Mouse (Mus musculus) gastrocnemius, adult 8-10 months (tissue): ENCODE results near the gene Senp3. TPM values are rescaled to one million over a fixed set of nuclear protein-coding genes. Genes with fewer than 3 reads are reported as not detected.
A peak's percentile ranks its signal among the peaks of the same experiment; 100 is the strongest.

Experiments
- DNase-seq, 2 experiments: peaks; one replicate each; pipeline ENCODE4 v3.0.0; 2022; ENCODE audit warnings: low spot score in 2 of 2
- total RNA-seq, 4 experiments: library from RNA; stranded (reverse); gene quantifications; 2 replicates each; pipeline ENCODE4 v1.2.4; 2022

Senp3 gene
- total RNA-seq, 4 experiments from 2014 or later: 25.7 to 29.4 (median 28.3) TPM

- no peak for DNase-seq
Observed at GRCm38 (mm10) chr11:69682209-69682839, 440 bp upstream of the Senp3 start.

GRCm38 (mm10) chr11:69680136-69680855, 1.6 kb downstream of the Senp3 start:
- no peak for DNase-seq

- no peak for DNase-seq
Observed at GRCm38 (mm10) chr11:69679144-69679543, 2.7 kb downstream of the Senp3 start.

- peak; percentile 100 for DNase-seq
Observed at GRCm38 (mm10) chr11:69672211-69672706, 9.6 kb downstream of the Senp3 start, which contains the start of gene Eif4a1. TSS of gene Eif4a1 (minus strand) at chr11:69672423.

GRCm38 (mm10) chr11:69671726-69672124, 10.2 kb downstream of the Senp3 start:
- no peak for DNase-seq

- DNase-seq: peak; percentile 89 to 93
Observed at GRCm38 (mm10) chr11:69670786-69671725, 10.8 kb downstream of the Senp3 start.

- no peak for DNase-seq
Observed at GRCm38 (mm10) chr11:69666665-69667005, 15.2 kb downstream of the Senp3 start.

GRCm38 (mm10) chr11:69665961-69666664, 15.8 kb downstream of the Senp3 start, which contains the start of gene Cd68:
TSS of gene Cd68 (minus strand) at chr11:69666153.
- no peak for DNase-seq

GRCm38 (mm10) chr11:69665457-69665960, 16.4 kb downstream of the Senp3 start:
- DNase-seq: no peak

GRCm38 (mm10) chr11:69664841-69665240, 17.0 kb downstream of the Senp3 start:
- no peak for DNase-seq

- DNase-seq: no peak
Observed at GRCm38 (mm10) chr11:69663795-69664194, 18.1 kb downstream of the Senp3 start.

GRCm38 (mm10) chr11:69662967-69663671, 18.8 kb downstream of the Senp3 start:
- no peak for DNase-seq

- peak; percentile 85 to 92 for DNase-seq
Observed at GRCm38 (mm10) chr11:69662213-69662966, 19.5 kb downstream of the Senp3 start, which contains the start of gene Mpdu1. TSS of gene Mpdu1 (minus strand) at chr11:69662642.

- no peak for DNase-seq
Observed at GRCm38 (mm10) chr11:69661221-69661881, 20.5 kb downstream of the Senp3 start.

- DNase-seq: no peak
Observed at GRCm38 (mm10) chr11:69657462-69657881, 24.4 kb downstream of the Senp3 start.

GRCm38 (mm10) chr11:69656617-69657461, 25.0 kb downstream of the Senp3 start:
- no peak for DNase-seq

- DNase-seq: no peak
Observed at GRCm38 (mm10) chr11:69656065-69656455, 25.8 kb downstream of the Senp3 start.
